In genomic region chr7:6429381-6429780, GRCm38 (mm10) we compare ENCODE assay signal across 29 mouse cellular contexts. TPM values are rescaled to one million over a fixed set of nuclear protein-coding genes. Genes with fewer than 3 reads are reported as not detected.
DNase-seq lines count a peak whose midpoint lies in the region; ATAC-seq and TF ChIP-seq lines count a peak whose summit lies in the region.
"Had no signal": no experiment of that assay in that cellular context is flagged by ENCODE, and none has a peak within 500 bp of the region (broad histone marks: within the 10 kb centered on the region; RNA-seq: fewer than 3 reads in every experiment).

No protein-coding gene starts in this region.

- H3K27ac ChIP-seq in kidney, adult 2 months (ENCODE audit: insufficient read depth, low read depth, low read length) = no peak overlapping the region
- no peak overlapping the region for H3K27ac ChIP-seq in lung, postnatal 0 days (ENCODE audit: low read length)
- H3K27ac ChIP-seq in MEL (ENCODE audit: control insufficient read depth, low read depth, low read length) = no peak overlapping the region
- no peak overlapping the region for H3K27ac ChIP-seq in embryonic facial prominence, embryonic 10.5 days (replicated peaks)
- H3K27ac ChIP-seq: embryonic facial prominence, embryonic 13.5 days; forebrain, embryonic 15.5 days; hindbrain, embryonic 12.5 days; limb, embryonic 10.5 days; liver, embryonic 15.5 days; midbrain, embryonic 13.5 days; stomach, embryonic 15.5 days had no signal

- no peak overlapping the region for H3K4me3 ChIP-seq in kidney, adult 2 months (ENCODE audit: insufficient read depth, low read depth, low read length)
- no peak overlapping the region for H3K4me3 ChIP-seq in lung, postnatal 0 days (ENCODE audit: low read depth, low read length)
- H3K4me3 ChIP-seq in MEL (ENCODE audit: control insufficient read depth in 1 of 2, insufficient read depth in 1 of 2, low read depth in 2 of 2, low read length in 2 of 2) = no peak overlapping the region
- no peak overlapping the region for H3K4me3 ChIP-seq in embryonic facial prominence, embryonic 10.5 days
- H3K4me3 ChIP-seq: embryonic facial prominence, embryonic 13.5 days; forebrain, embryonic 15.5 days; heart, embryonic 12.5 days; hindbrain, embryonic 12.5 days; limb, embryonic 10.5 days; liver, embryonic 15.5 days; midbrain, embryonic 13.5 days; myocyte; stomach, embryonic 15.5 days had no signal

- TF ChIP-seq POLR2A in kidney, adult 2 months (IDR thresholded peaks at IDR 0.05; ENCODE audit: low read depth, low read length) = no peak
- no peak for TF ChIP-seq POLR2A in MEL (IDR thresholded peaks at IDR 0.05; ENCODE audit: control insufficient read depth in 1 of 2, insufficient read depth in 1 of 2, low read depth in 1 of 2, low read length in 2 of 2, poor library complexity in 1 of 2)

- DNase-seq in kidney, adult 2 months = no peak
- no peak for DNase-seq in kidney, postnatal 25 days
- DNase-seq in lung, postnatal 0 days (ENCODE audit: low spot score) = no peak
- DNase-seq in lung, postnatal 10 days = no peak
- peak; percentile 8 for DNase-seq in MEL (ENCODE audit: low read depth, low spot score)
- DNase-seq in splenic B cell, adult 2 months (ENCODE audit: low read depth, low spot score) = peak; percentile 4
- no peak for DNase-seq in embryonic facial prominence, embryonic 10.5 days (ENCODE audit: low spot score)
- DNase-seq: adrenal gland, adult 8-10 months; cerebellum, adult 9-11 months; heart, postnatal 14 days; lung, postnatal 14 days; right cerebral cortex, postnatal 25 days had no signal

- no peak for TF ChIP-seq EP300 in lung, postnatal 0 days (IDR thresholded peaks at IDR 0.05)
- no peak for TF ChIP-seq EP300 in MEL (IDR thresholded peaks at IDR 0.05; ENCODE audit: low read depth in 1 of 2, low read length in 2 of 2)

- TF ChIP-seq CTCF in kidney, adult 2 months (conservative IDR thresholded peaks at IDR 0.05; ENCODE audit: insufficient read depth, insufficient read length, low read depth, low read length) = 0 out of 2 replicates have a peak, but pooled peaks have one; percentile 8
- 0 out of 2 replicates have a peak, but pooled peaks have one; percentile 13 for TF ChIP-seq CTCF in lung, postnatal 0 days (IDR thresholded peaks at IDR 0.05)
- peak; percentile 35 to 42 (median 37); a peak in 5 of 6 replicates for TF ChIP-seq CTCF in MEL (IDR thresholded peaks at IDR 0.05 in 2 of 3, conservative IDR thresholded peaks at IDR 0.05 in 1 of 3; ENCODE audit: control insufficient read depth in 1 of 3, insufficient read depth in 1 of 3, low read depth in 2 of 3, low read length in 3 of 3, poor library complexity in 1 of 3, severe bottlenecking in 1 of 3)

- no peak overlapping the region for H3K4me2 ChIP-seq in lung, postnatal 0 days (replicated peaks; ENCODE audit: low read depth, low read length)
- H3K4me2 ChIP-seq: embryonic facial prominence, embryonic 13.5 days; forebrain, embryonic 15.5 days; heart, embryonic 12.5 days; hindbrain, embryonic 12.5 days; liver, embryonic 15.5 days; midbrain, embryonic 13.5 days; stomach, embryonic 15.5 days had no signal

- TF ChIP-seq RAD21 in MEL (IDR thresholded peaks at IDR 0.05; ENCODE audit: low read depth, low read length) = no peak

- no peaks in the 10 kb centered on the region for H3K4me1 ChIP-seq in kidney, adult 2 months (ENCODE audit: control insufficient read depth, insufficient read depth, low read length)
- no peaks in the 10 kb centered on the region for H3K4me1 ChIP-seq in lung, postnatal 0 days (ENCODE audit: insufficient read depth, low read depth, low read length)
- no peaks in the 10 kb centered on the region for H3K4me1 ChIP-seq in MEL (ENCODE audit: control insufficient read depth in 1 of 2, insufficient read depth in 2 of 2, low read length in 2 of 2)
- H3K4me1 ChIP-seq in embryonic facial prominence, embryonic 10.5 days = no peaks in the 10 kb centered on the region
- H3K4me1 ChIP-seq: embryonic facial prominence, embryonic 13.5 days; heart, embryonic 12.5 days; limb, embryonic 10.5 days; liver, embryonic 15.5 days; stomach, embryonic 15.5 days had no signal

- H3K27me3 ChIP-seq in kidney, adult 2 months (replicated peaks; ENCODE audit: control insufficient read depth, insufficient read depth, low read length) = no peaks in the 10 kb centered on the region
- no peaks in the 10 kb centered on the region for H3K27me3 ChIP-seq in lung, postnatal 0 days (replicated peaks; ENCODE audit: insufficient read depth, low read length)
- H3K27me3 ChIP-seq in MEL (ENCODE audit: control insufficient read depth in 1 of 2, insufficient read depth in 2 of 2, low read length in 2 of 2) = no peaks in the 10 kb centered on the region
- no peaks in the 10 kb centered on the region for H3K27me3 ChIP-seq in splenic B cell, adult 2 months (ENCODE audit: control insufficient read depth, insufficient read depth, low read length, poor library complexity, severe bottlenecking)
- no peaks in the 10 kb centered on the region for H3K27me3 ChIP-seq in embryonic facial prominence, embryonic 10.5 days (replicated peaks; ENCODE audit: low read depth, poor library complexity, severe bottlenecking)
- H3K27me3 ChIP-seq: embryonic facial prominence, embryonic 13.5 days; forebrain, embryonic 15.5 days; heart, embryonic 12.5 days; hindbrain, embryonic 12.5 days; liver, embryonic 15.5 days; midbrain, embryonic 13.5 days; stomach, embryonic 15.5 days had no signal

- H3K36me3 ChIP-seq in kidney, adult 2 months (ENCODE audit: control insufficient read depth, insufficient read depth, low read length) = no peaks in the 10 kb centered on the region
- no peaks in the 10 kb centered on the region for H3K36me3 ChIP-seq in lung, postnatal 0 days (ENCODE audit: insufficient read depth, low read length)
- no peaks in the 10 kb centered on the region for H3K36me3 ChIP-seq in MEL (ENCODE audit: control insufficient read depth in 1 of 2, insufficient read depth in 2 of 2, low read length in 2 of 2)
- no peaks in the 10 kb centered on the region for H3K36me3 ChIP-seq in splenic B cell, adult 2 months (ENCODE audit: control insufficient read depth, insufficient read depth, low read length, poor library complexity, severe bottlenecking)
- H3K36me3 ChIP-seq in embryonic facial prominence, embryonic 10.5 days (replicated peaks) = no peaks in the 10 kb centered on the region
- H3K36me3 ChIP-seq: embryonic facial prominence, embryonic 13.5 days; forebrain, embryonic 15.5 days; heart, embryonic 12.5 days; hindbrain, embryonic 12.5 days; limb, embryonic 10.5 days; liver, embryonic 15.5 days; midbrain, embryonic 13.5 days; stomach, embryonic 15.5 days had no signal

- 85% methylated on average over 3 of the region's 3 CpGs for WGBS in kidney, adult 2 months
- 79% methylated on average over 3 of the region's 3 CpGs for WGBS in lung, postnatal 0 days
- WGBS in embryonic facial prominence, embryonic 10.5 days = 86% methylated on average over 3 of the region's 3 CpGs

- no peak for ATAC-seq in lung, postnatal 0 days
- ATAC-seq: forebrain, embryonic 15.5 days; midbrain, embryonic 13.5 days had no signal

- H3K79me2 ChIP-seq in MEL (ENCODE audit: control insufficient read depth, insufficient read depth, low read length, poor library complexity) = no peaks in the 10 kb centered on the region

- no peak overlapping the region for H3K9ac ChIP-seq in lung, postnatal 0 days (replicated peaks; ENCODE audit: low read depth)
- no peak overlapping the region for H3K9ac ChIP-seq in MEL (ENCODE audit: control insufficient read depth, low read depth, low read length, poor library complexity, severe bottlenecking)
- H3K9ac ChIP-seq: embryonic facial prominence, embryonic 13.5 days; forebrain, embryonic 15.5 days; heart, embryonic 12.5 days; hindbrain, embryonic 12.5 days; liver, embryonic 15.5 days; midbrain, embryonic 13.5 days; stomach, embryonic 15.5 days had no signal

- H3K9me3 ChIP-seq in lung, postnatal 0 days (ENCODE audit: low read length) = no peaks in the 10 kb centered on the region
- no peaks in the 10 kb centered on the region for H3K9me3 ChIP-seq in MEL (replicated peaks; ENCODE audit: insufficient read depth, low read length)
- peaks cover 28% of the 10 kb centered on the region for H3K9me3 ChIP-seq in embryonic facial prominence, embryonic 10.5 days
- H3K9me3 ChIP-seq: forebrain, embryonic 15.5 days; stomach, embryonic 15.5 days had no signal

RNA-seq across cellular contexts. Expression of gene Olfr1344, which starts 9.1 kb away (rescaled TPM):
- polyA plus RNA-seq in kidney, adult 2 months (2012; rRNA removed) = not detected in 2 replicates
- not detected in 2 replicates for polyA plus RNA-seq in lung, postnatal 0 days (2015; fragmentation: Nextera tagmentation; extraction: Ambion mirVana)
- not detected in 2 replicates for total RNA-seq in MEL (2012; rRNA removed)
- not detected for polyA plus RNA-seq in MEL (2012; ENCODE audit: insufficient read depth in 1 of 2, insufficient read length in 2 of 2, low read depth in 1 of 2, low replicate concordance in 2 of 2, missing spikeins in 1 of 2)
- not detected in 2 replicates for polyA plus RNA-seq in embryonic facial prominence, embryonic 10.5 days (2016; fragmentation: Nextera tagmentation; extraction: Ambion mirVana)
- total RNA-seq: heart, postnatal 14 days; megakaryocyte, adult 5-6 weeks had no signal
- polyA plus RNA-seq: embryonic facial prominence, embryonic 13.5 days; forebrain, embryonic 15.5 days; gonadal fat pad, adult 2 months; heart, embryonic 12.5 days; hindbrain, embryonic 12.5 days; intestine, embryonic 14.5 days; kidney, embryonic 16.5 days; limb, embryonic 10.5 days; liver, embryonic 15.5 days; midbrain, embryonic 13.5 days; myocyte; spleen, adult 2 months; stomach, embryonic 15.5 days had no signal

RNA-seq across cellular contexts. Expression of gene Gm20715, which starts 19.3 kb away (rescaled TPM):
- polyA plus RNA-seq in kidney, adult 2 months (2012; rRNA removed) = not detected in 2 replicates
- polyA plus RNA-seq in lung, postnatal 0 days (2015; fragmentation: Nextera tagmentation; extraction: Ambion mirVana) = not detected in 2 replicates
- not detected in 2 replicates for total RNA-seq in MEL (2012; rRNA removed)
- polyA plus RNA-seq in MEL (2012; ENCODE audit: insufficient read depth in 1 of 2, insufficient read length in 2 of 2, low read depth in 1 of 2, low replicate concordance in 2 of 2, missing spikeins in 1 of 2) = not detected
- not detected in 2 replicates for polyA plus RNA-seq in embryonic facial prominence, embryonic 10.5 days (2016; fragmentation: Nextera tagmentation; extraction: Ambion mirVana)
- total RNA-seq: heart, postnatal 14 days; megakaryocyte, adult 5-6 weeks had no signal
- polyA plus RNA-seq: embryonic facial prominence, embryonic 13.5 days; forebrain, embryonic 15.5 days; gonadal fat pad, adult 2 months; heart, embryonic 12.5 days; hindbrain, embryonic 12.5 days; intestine, embryonic 14.5 days; kidney, embryonic 16.5 days; liver, embryonic 15.5 days; myocyte; neural tube, embryonic 14.5 days; spleen, adult 2 months; stomach, embryonic 15.5 days had no signal

RNA-seq across cellular contexts. Expression of gene Olfr1336, which starts 26.6 kb away (rescaled TPM):
- polyA plus RNA-seq in kidney, adult 2 months (2012; rRNA removed) = not detected in 2 replicates
- polyA plus RNA-seq in lung, postnatal 0 days (2015; fragmentation: Nextera tagmentation; extraction: Ambion mirVana) = not detected in 2 replicates
- not detected in 2 replicates for total RNA-seq in MEL (2012; rRNA removed)
- polyA plus RNA-seq in MEL (2012; ENCODE audit: insufficient read depth in 1 of 2, insufficient read length in 2 of 2, low read depth in 1 of 2, low replicate concordance in 2 of 2, missing spikeins in 1 of 2) = under 1 TPM in 1 of 2 experiments, not detected in 1; 0.01 TPM
- polyA plus RNA-seq in embryonic facial prominence, embryonic 10.5 days (2016; fragmentation: Nextera tagmentation; extraction: Ambion mirVana) = not detected in 2 replicates
- total RNA-seq: heart, postnatal 14 days; left cerebral cortex, adult 18-20 months; megakaryocyte, adult 5-6 weeks had no signal
- polyA plus RNA-seq: cortical plate, adult 2 months; embryonic facial prominence, embryonic 13.5 days; forebrain, embryonic 15.5 days; gonadal fat pad, adult 2 months; heart, embryonic 12.5 days; hindbrain, embryonic 12.5 days; intestine, embryonic 14.5 days; kidney, embryonic 16.5 days; limb, embryonic 10.5 days; liver, embryonic 15.5 days; midbrain, embryonic 13.5 days; myocyte; spleen, adult 2 months; stomach, embryonic 15.5 days had no signal

RNA-seq across cellular contexts. Expression of gene Smim17, which starts 30.9 kb away (rescaled TPM):
- 0.03 TPM in 1 of 2 replicates, not detected in the other for polyA plus RNA-seq in kidney, adult 2 months (2012; rRNA removed)
- not detected in 2 replicates for polyA plus RNA-seq in lung, postnatal 0 days (2015; fragmentation: Nextera tagmentation; extraction: Ambion mirVana)
- not detected in 2 replicates for total RNA-seq in MEL (2012; rRNA removed)
- polyA plus RNA-seq in MEL (2012; ENCODE audit: insufficient read depth in 1 of 2, insufficient read length in 2 of 2, low read depth in 1 of 2, low replicate concordance in 2 of 2, missing spikeins in 1 of 2) = not detected
- 0.40 and 0.42 TPM in 2 replicates for polyA plus RNA-seq in embryonic facial prominence, embryonic 10.5 days (2016; fragmentation: Nextera tagmentation; extraction: Ambion mirVana)
- total RNA-seq: heart, postnatal 14 days; megakaryocyte, adult 5-6 weeks had no signal
- polyA plus RNA-seq: embryonic facial prominence, embryonic 13.5 days; gonadal fat pad, adult 2 months; kidney, embryonic 16.5 days; liver, embryonic 15.5 days; myocyte; spleen, adult 2 months had no signal

RNA-seq across cellular contexts. Expression of gene Olfr1346, which starts 37.5 kb away (rescaled TPM):
- polyA plus RNA-seq in kidney, adult 2 months (2012; rRNA removed) = not detected in 2 replicates
- polyA plus RNA-seq in lung, postnatal 0 days (2015; fragmentation: Nextera tagmentation; extraction: Ambion mirVana) = not detected in 2 replicates
- total RNA-seq in MEL (2012; rRNA removed) = not detected in 2 replicates
- not detected for polyA plus RNA-seq in MEL (2012; ENCODE audit: insufficient read depth in 1 of 2, insufficient read length in 2 of 2, low read depth in 1 of 2, low replicate concordance in 2 of 2, missing spikeins in 1 of 2)
- not detected in 2 replicates for polyA plus RNA-seq in embryonic facial prominence, embryonic 10.5 days (2016; fragmentation: Nextera tagmentation; extraction: Ambion mirVana)
- total RNA-seq: adrenal gland, adult 8-10 months; heart, postnatal 14 days; left cerebral cortex, adult 18-20 months; megakaryocyte, adult 5-6 weeks had no signal
- polyA plus RNA-seq: cortical plate, adult 2 months; embryonic facial prominence, embryonic 13.5 days; forebrain, embryonic 15.5 days; gonadal fat pad, adult 2 months; heart, embryonic 12.5 days; hindbrain, embryonic 12.5 days; intestine, embryonic 14.5 days; kidney, embryonic 16.5 days; limb, embryonic 10.5 days; liver, embryonic 15.5 days; midbrain, embryonic 13.5 days; myocyte; neural tube, embryonic 14.5 days; spleen, adult 2 months; stomach, embryonic 15.5 days had no signal

Comparison
In these comparisons a context has a peak if more than half of its experiments do, and no peak if none do; other contexts are left out.
1. DNase-seq: peak in MEL (single experiment) and splenic B cell, adult 2 months (single experiment); none in kidney, adult 2 months (single experiment), kidney, postnatal 25 days (0 of 2), lung, postnatal 0 days (single experiment), lung, postnatal 10 days (single experiment) and embryonic facial prominence, embryonic 10.5 days (single experiment).
2. Peak in every context shown above with its lines, with median percentiles within 50 percentile points of each other: CTCF ChIP-seq.